Mouse (Mus musculus): ENCODE results near the gene Fhl3.

DNA sequence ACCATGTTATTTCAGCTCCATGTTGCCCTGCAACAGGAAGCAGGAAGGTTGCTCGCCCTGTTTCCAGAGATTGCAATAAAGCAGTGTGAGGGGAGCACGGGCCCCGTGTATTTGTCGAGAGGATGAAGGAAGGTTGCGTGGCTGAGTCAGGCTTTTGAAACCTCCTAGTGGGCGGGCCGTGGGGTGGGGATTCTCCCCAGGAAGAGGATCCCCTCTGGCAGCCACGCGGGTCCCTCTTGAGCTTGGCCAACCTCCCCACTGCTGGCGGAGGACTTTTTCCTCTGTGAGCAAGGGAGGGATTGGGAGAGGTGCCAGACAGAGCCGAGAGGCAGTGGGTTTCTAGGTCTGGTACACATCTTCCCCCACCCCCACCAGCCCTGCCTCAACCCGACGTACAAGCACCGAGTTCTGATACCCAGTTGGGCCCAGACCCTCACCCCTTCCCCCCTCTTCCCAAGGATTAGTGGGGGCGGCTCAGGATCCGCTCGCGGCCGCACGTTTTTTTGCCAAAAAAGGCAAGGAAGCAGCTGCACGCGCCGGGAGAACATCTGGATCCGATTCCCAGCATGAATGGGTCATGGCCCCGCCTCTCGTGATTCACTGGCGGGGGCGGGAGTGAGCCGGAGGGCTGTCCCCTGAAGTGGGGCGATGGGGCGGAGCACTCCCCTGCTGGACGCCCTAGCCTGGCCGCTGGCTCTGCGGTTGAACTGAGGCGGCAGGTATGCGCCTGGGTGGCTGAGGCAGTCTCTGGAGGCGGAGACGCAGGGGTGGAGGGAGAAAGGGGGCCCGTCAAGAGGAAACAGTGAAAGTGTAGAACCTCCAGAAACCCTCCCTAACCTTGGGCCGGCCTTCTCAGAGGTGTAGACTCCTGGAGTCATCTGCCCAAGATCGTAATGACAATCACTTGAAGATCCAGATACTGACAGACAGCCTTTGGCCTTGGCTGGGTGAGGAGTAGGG lies 8.3 kb downstream of the Fhl3 start:
- TF ChIP-seq CTCF (IDR thresholded peaks at IDR 0.05; ENCODE audit: control insufficient read depth, insufficient read depth, low read length) (no peak), POLR2A (IDR thresholded peaks at IDR 0.05; ENCODE audit: borderline replicate concordance, control insufficient read depth, low read depth, low read length) (peak; percentile 52; the same call in 1 of the 2 replicates)

Measured in bone marrow, adult 2 months (tissue).